Mouse (Mus musculus) urinary bladder, adult 18-20 months (tissue): ENCODE data around the gene Ctdsp2.

Experiments used
- DNase-seq, 2 experiments: peaks; one replicate each; pipeline ENCODE4 v3.0.0; 2022; ENCODE audit warnings: low spot score in 2 of 2, mixed read lengths in 2 of 2

Ctdsp2 gene

GRCm38 (mm10) chr10:126962271-126962965, 16.1 kb upstream of the Ctdsp2 start:
- peak in 1 of 2 experiments; percentile 72 for DNase-seq

GRCm38 (mm10) chr10:126962966-126963330, 15.6 kb upstream of the Ctdsp2 start:
- no peak for DNase-seq

GRCm38 (mm10) chr10:126963821-126964220, 14.7 kb upstream of the Ctdsp2 start:
- DNase-seq, result no peak

- no peak for DNase-seq
Observed at GRCm38 (mm10) chr10:126971363-126972050, 7.0 kb upstream of the Ctdsp2 start.

GRCm38 (mm10) chr10:126972051-126972725, 6.3 kb upstream of the Ctdsp2 start:
- DNase-seq, result peak in 1 of 2 experiments; percentile 61

- no peak for DNase-seq
Observed at GRCm38 (mm10) chr10:126972988-126973387, 5.5 kb upstream of the Ctdsp2 start.

GRCm38 (mm10) chr10:126975706-126976105, 2.8 kb upstream of the Ctdsp2 start:
- no peak for DNase-seq

- no peak for DNase-seq
Observed at GRCm38 (mm10) chr10:126977076-126977475, 1.4 kb upstream of the Ctdsp2 start.

GRCm38 (mm10) chr10:126979121-126979635, 661 bp downstream of the Ctdsp2 start:
- DNase-seq, result peak in 1 of 2 experiments; percentile 62

GRCm38 (mm10) chr10:126979636-126980151, 1.2 kb downstream of the Ctdsp2 start:
- DNase-seq, result no peak

GRCm38 (mm10) chr10:126980221-126980932, 1.9 kb downstream of the Ctdsp2 start:
- DNase-seq, result peak in 1 of 2 experiments; percentile 48

GRCm38 (mm10) chr10:126980933-126981530, 2.5 kb downstream of the Ctdsp2 start:
- DNase-seq, result no peak

GRCm38 (mm10) chr10:126981746-126982145, 3.2 kb downstream of the Ctdsp2 start:
- DNase-seq, result no peak

- no peak for DNase-seq
Observed at GRCm38 (mm10) chr10:126983193-126983725, 4.7 kb downstream of the Ctdsp2 start.

- no peak for DNase-seq
Observed at GRCm38 (mm10) chr10:126984189-126985004, 5.9 kb downstream of the Ctdsp2 start.

GRCm38 (mm10) chr10:126985127-126985526, 6.6 kb downstream of the Ctdsp2 start:
- DNase-seq, result no peak

- no peak for DNase-seq
Observed at GRCm38 (mm10) chr10:126985579-126985978, 7.1 kb downstream of the Ctdsp2 start.

- peak; percentile 60 to 70 for DNase-seq
Observed at GRCm38 (mm10) chr10:126986541-126986961, 8.0 kb downstream of the Ctdsp2 start.

GRCm38 (mm10) chr10:126987183-126988118, 8.9 kb downstream of the Ctdsp2 start:
- no peak for DNase-seq
